Mouse (Mus musculus) C2C12 (cell line): ENCODE data around the gene Tpcn1. TPM values are rescaled to one million over a fixed set of nuclear protein-coding genes. Genes with fewer than 3 reads are reported as not detected.

Experiments
- H3K27me3 ChIP-seq: one replicate; pipeline ENCODE4 v1.6.1; 2011; ENCODE audit not compliant: control insufficient read depth, insufficient read depth, insufficient read length
- H3K36me3 ChIP-seq: one replicate; pipeline ENCODE4 v1.6.1; 2011; ENCODE audit not compliant: control insufficient read depth, insufficient read depth
- H3K4me3 ChIP-seq: one replicate; pipeline ENCODE4 v1.5.1; 2011; ENCODE audit warnings: mild to moderate bottlenecking, control low read depth; ENCODE audit not compliant: poor library complexity, insufficient read depth, severe bottlenecking
- H3K79me2 ChIP-seq: one replicate; pipeline ENCODE4 v1.6.1; 2011; ENCODE audit not compliant: control insufficient read depth, insufficient read depth
- H3K79me3 ChIP-seq: one replicate; pipeline ENCODE4 v1.6.1; 2011; ENCODE audit warnings: low read depth, control low read depth
- H3ac ChIP-seq: one replicate; pipeline ENCODE3; 2011; ENCODE audit warnings: low read depth; ENCODE audit not compliant: control insufficient read depth, insufficient read length
- CEBPB ChIP-seq: IDR thresholded peaks from one replicate; pipeline ENCODE4 v1.6.1; 2011; ENCODE audit warnings: low read depth, mild to moderate bottlenecking, control low read depth, moderate library complexity
- CTCF ChIP-seq: IDR thresholded peaks from one replicate; pipeline ENCODE4 v1.5.1; 2011; ENCODE audit not compliant: control insufficient read depth, insufficient read depth, insufficient read length
- FOSL1 ChIP-seq: IDR thresholded peaks from one replicate; pipeline ENCODE4 v1.8.0; 2011; ENCODE audit warnings: mild to moderate bottlenecking, low read length; ENCODE audit not compliant: poor library complexity, insufficient read depth, severe bottlenecking
- MAX ChIP-seq: IDR thresholded peaks from one replicate; pipeline ENCODE4 v1.6.1; 2011; ENCODE audit warnings: mild to moderate bottlenecking, control low read depth
- MYOD1 ChIP-seq: IDR thresholded peaks from one replicate; pipeline ENCODE4 v1.6.1; 2011; ENCODE audit warnings: low read depth; ENCODE audit not compliant: control insufficient read depth, insufficient read length
- MYOG ChIP-seq: IDR thresholded peaks from one replicate; pipeline ENCODE4 v1.6.1; 2011; ENCODE audit not compliant: control insufficient read depth, insufficient read length; ENCODE audit errors: extremely low read depth
- USF1 ChIP-seq: IDR thresholded peaks from one replicate; pipeline ENCODE4 v1.6.1; 2011; ENCODE audit warnings: low read depth, mild to moderate bottlenecking, control low read depth, moderate library complexity
- polyA plus RNA-seq: library from polyadenylated mRNA; unstranded; fragments of >200 nt; fragmentation: generic; extraction: Trizol; gene quantifications from one replicate; pipeline ENCODE4 v1.2.1, GENCODE M21; 2012; ENCODE audit warnings: missing spikeins

Gene Tpcn1
- polyA plus RNA-seq, 1 experiment, result 34.6 TPM

DNA sequence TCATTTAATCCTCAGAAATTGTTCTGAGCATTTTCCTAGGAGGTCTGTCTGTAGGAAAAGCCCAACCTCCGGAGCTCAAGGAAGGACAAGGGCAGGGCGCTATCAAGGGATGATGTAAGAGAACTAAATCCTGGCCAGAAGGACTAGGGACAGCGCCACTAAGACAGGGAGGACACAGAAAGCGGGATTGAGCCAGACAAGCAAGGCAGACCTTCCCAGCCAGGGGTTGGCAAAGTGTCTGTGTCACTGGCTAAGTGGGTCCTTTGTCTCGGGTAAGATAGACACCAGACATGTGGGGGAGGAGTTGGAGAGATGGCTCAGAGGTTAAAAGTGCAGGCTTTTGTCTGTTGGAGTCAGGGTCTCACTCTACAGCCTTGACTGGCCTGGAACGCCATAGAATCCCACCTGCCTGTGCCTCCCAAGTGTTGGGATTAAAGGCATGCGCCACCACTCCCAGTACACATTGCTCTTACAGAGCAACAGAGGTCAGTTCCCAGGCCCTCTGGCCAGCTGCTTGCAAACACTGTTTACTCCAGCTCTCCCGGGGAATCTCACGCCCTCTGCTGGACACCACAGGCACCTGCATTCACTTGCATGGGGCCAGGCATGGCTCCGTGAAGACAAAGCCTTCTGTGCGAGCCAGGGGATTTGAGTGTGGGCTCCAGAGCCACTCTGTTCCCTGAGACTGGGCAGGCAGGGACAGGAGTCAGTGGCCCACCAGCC, 12.6 kb upstream of the Tpcn1 start:
- H3K36me3 ChIP-seq, result no peaks in the 10 kb centered on the region
- H3K4me3 ChIP-seq, result no peak overlapping the region
- H3K27me3 ChIP-seq, result no peaks in the 10 kb centered on the region
- H3K79me2 ChIP-seq, result no peaks in the 10 kb centered on the region
- no peak overlapping the region for H3ac ChIP-seq
- TF ChIP-seq MAX (no peak), MYOG (no peak), CTCF (peak; percentile 72), FOSL1 (no peak), MYOD1 (no peak), CEBPB (no peak)
- H3K79me3 ChIP-seq, result no peaks in the 10 kb centered on the region

GRCm38 (mm10) chr5:120599625-120600024, 11.2 kb upstream of the Tpcn1 start:
- no peak overlapping the region for H3ac ChIP-seq
- TF ChIP-seq MYOD1 (no peak), FOSL1 (no peak), USF1 (no peak)

GRCm38 (mm10) chr5:120594485-120594884, 6.0 kb upstream of the Tpcn1 start:
- H3K79me2 ChIP-seq, result no peaks in the 10 kb centered on the region
- TF ChIP-seq MYOG (no peak), FOSL1 (no peak), CEBPB (no peak), CTCF (no peak), MAX (no peak), MYOD1 (no peak), USF1 (no peak)
- H3K4me3 ChIP-seq, result no peak overlapping the region
- no peaks in the 10 kb centered on the region for H3K27me3 ChIP-seq
- no peaks in the 10 kb centered on the region for H3K79me3 ChIP-seq
- H3ac ChIP-seq, result no peak overlapping the region
- H3K36me3 ChIP-seq, result no peaks in the 10 kb centered on the region

More at GRCm38 (mm10) chr5:120599625-120600024, 11.2 kb upstream of the Tpcn1 start:
- Histone ChIP-seq H3K79me2 (no peaks in the 10 kb centered on the region), H3K79me3 (no peaks in the 10 kb centered on the region), H3K36me3 (no peaks in the 10 kb centered on the region), H3K27me3 (no peaks in the 10 kb centered on the region), H3K4me3 (no peak overlapping the region)

DNA sequence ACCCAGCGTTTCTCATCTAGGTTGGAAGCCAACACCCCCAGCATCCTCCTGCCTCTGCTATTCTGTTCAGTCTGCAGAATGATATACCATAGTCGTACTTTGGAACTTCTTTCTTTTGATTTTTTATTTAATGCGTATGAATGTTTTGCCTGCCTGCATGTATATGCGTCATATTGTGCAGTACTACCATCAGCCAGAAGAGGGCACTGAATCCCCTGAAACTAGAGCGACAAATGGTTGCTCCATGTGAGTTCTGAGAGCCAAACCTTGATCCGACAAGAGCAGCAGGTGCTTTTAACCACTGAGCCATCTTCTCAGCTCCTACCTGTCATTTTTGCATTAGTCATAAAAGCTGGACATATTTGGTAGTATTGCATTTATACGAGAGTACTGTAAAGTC, 3.7 kb upstream of the Tpcn1 start:
- peaks cover 9% of the 10 kb centered on the region for H3K79me3 ChIP-seq
- TF ChIP-seq CEBPB, result no peak
- H3ac ChIP-seq, result no peak overlapping the region
- H3K27me3 ChIP-seq, result no peaks in the 10 kb centered on the region
- peaks cover 14% of the 10 kb centered on the region for H3K79me2 ChIP-seq
- H3K36me3 ChIP-seq, result no peaks in the 10 kb centered on the region
- no peak overlapping the region for H3K4me3 ChIP-seq

DNA sequence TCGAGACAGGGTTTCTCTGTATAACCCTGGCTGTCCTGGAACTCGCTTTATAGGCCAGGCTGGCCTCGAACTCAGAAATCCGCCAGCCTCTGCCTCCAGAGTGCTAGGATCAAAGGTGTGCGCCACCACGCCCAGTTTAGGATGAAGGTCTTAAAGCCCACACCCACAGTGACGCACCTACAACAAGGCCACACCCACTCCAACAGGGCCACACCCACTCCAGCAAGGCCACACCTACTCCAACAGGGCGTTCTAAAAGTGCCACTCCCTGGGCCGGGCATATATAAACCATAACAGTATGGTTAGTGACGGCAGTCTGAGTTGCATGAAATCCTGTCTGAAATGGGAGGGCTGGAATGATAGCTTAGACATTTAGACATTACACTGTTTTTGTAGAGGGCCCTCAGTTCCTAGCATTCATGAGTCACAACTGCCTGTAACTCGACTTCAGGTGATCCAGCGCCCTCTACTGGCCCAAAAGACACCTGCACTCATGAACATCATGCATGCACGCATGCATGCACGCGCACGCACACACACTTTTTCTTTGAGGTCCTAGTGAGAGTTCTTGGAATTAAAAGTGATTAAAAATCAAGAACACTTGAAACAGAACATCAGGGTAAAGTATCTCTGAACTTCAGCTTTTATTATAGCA, 2.0 kb upstream of the Tpcn1 start:
- Histone ChIP-seq H3K79me3 (peaks cover 18% of the 10 kb centered on the region), H3K4me3 (no peak overlapping the region), H3K36me3 (peaks cover 2% of the 10 kb centered on the region), H3K79me2 (peaks cover 30% of the 10 kb centered on the region), H3ac (no peak overlapping the region), H3K27me3 (no peaks in the 10 kb centered on the region)
- TF ChIP-seq USF1 (no peak), CTCF (peak; percentile 32)

- peaks cover 26% of the 10 kb centered on the region for H3K36me3 ChIP-seq
- peak overlapping the region; percentile 90 for H3ac ChIP-seq
- H3K27me3 ChIP-seq, result no peaks in the 10 kb centered on the region
- H3K79me2 ChIP-seq, result peaks cover 54% of the 10 kb centered on the region
- H3K79me3 ChIP-seq, result peaks cover 27% of the 10 kb centered on the region
- H3K4me3 ChIP-seq, result peak overlapping the region; percentile 86
- TF ChIP-seq MYOD1 (no peak), MYOG (no peak), MAX (no peak), USF1 (no peak), FOSL1 (no peak), CTCF (no peak), CEBPB (no peak)
Observed at GRCm38 (mm10) chr5:120587940-120588568, 419 bp downstream of the Tpcn1 start.
